Mouse (Mus musculus) ES-Bruce4 (cell line): Measurements from ENCODE around the gene Faim2.

ENCODE experiments used
- CTCF ChIP-seq: IDR thresholded peaks from one replicate; pipeline ENCODE4 v1.8.1; 2011; ENCODE audit warnings: low read depth, low read length
- EP300 ChIP-seq: IDR thresholded peaks from 2 replicates; pipeline ENCODE4 v1.6.1; 2011; ENCODE audit warnings: low read depth, low read length; ENCODE audit not compliant: insufficient read depth
- POLR2A ChIP-seq: IDR thresholded peaks from one replicate; pipeline ENCODE4 v1.8.1; 2011; ENCODE audit warnings: low read length; ENCODE audit not compliant: insufficient read depth

GRCm38 (mm10) chr15:99560246-99560645 lies 32.3 kb upstream of the Faim2 start:
- no peak for TF ChIP-seq EP300
- no peak for TF ChIP-seq POLR2A
- TF ChIP-seq CTCF: no peak
